Mouse (Mus musculus) bone marrow macrophage, adult 2 months (primary cell): ENCODE measurements around the gene Eps8l1. TPM values are rescaled to one million over a fixed set of nuclear protein-coding genes. Genes with fewer than 3 reads are reported as not detected.
A peak's percentile ranks its signal among the peaks of the same experiment; 100 is the strongest.

Source experiments
- H3K27ac ChIP-seq: 2 replicates; pipeline ENCODE4 v1.5.1; 2012; ENCODE audit warnings: low read depth, low read length; ENCODE audit not compliant: insufficient read depth
- H3K4me1 ChIP-seq: 2 replicates; pipeline ENCODE4 v1.6.1; 2012; ENCODE audit warnings: low read length; ENCODE audit not compliant: control insufficient read depth, insufficient read depth
- H3K4me3 ChIP-seq: 2 replicates; pipeline ENCODE4 v1.5.1; 2012; ENCODE audit warnings: mild to moderate bottlenecking, low read length, moderate library complexity; ENCODE audit not compliant: insufficient read depth
- CTCF ChIP-seq: IDR thresholded peaks from 2 replicates; pipeline ENCODE4 v1.5.1; 2012; ENCODE audit warnings: low read depth, mild to moderate bottlenecking, low read length, moderate library complexity
- POLR2A ChIP-seq: IDR thresholded peaks from 2 replicates; pipeline ENCODE4 v1.6.1; 2012; ENCODE audit warnings: mild to moderate bottlenecking, low read depth, low read length, borderline replicate concordance
- polyA plus RNA-seq: library from polyadenylated mRNA; stranded (reverse); fragments of >200 nt; gene quantifications from 2 replicates; pipeline ENCODE4 v1.2.4, GENCODE M21; 2012; ENCODE audit not compliant: missing spikeins, insufficient read depth, insufficient read length

Gene Eps8l1
- polyA plus RNA-seq, 1 experiment, result 29.0 TPM

DNA sequence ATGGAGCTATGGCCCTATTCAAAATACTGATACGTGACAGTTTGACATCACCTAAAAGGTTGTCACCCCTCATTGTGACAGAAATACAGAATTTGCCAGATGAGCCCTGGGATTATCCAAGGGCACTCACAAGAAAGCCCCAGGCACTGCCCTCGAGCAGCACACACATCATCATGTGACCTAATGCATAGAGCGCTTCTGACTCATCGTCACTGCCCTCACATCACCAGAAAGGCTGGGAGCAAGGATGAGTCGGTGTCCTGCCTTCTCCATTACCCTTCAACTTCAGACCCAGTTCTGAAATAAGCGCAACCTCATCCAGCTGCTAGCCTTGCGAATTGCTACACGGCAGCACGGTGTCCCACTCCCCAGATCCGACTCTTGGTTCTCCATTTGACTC, 19.9 kb upstream of the Eps8l1 start:
- Histone ChIP-seq H3K4me3 (no peak overlapping the region), H3K27ac (peak overlapping the region; percentile 34), H3K4me1 (peaks cover 14% of the 10 kb centered on the region)
- TF ChIP-seq CTCF (no peak), POLR2A (no peak)

- peaks cover 14% of the 10 kb centered on the region for H3K4me1 ChIP-seq
- TF ChIP-seq POLR2A, result no peak
- TF ChIP-seq CTCF, result no peak
- H3K27ac ChIP-seq, result peak within 1 kb of the TSS; percentile 76
- peak within 1 kb of the TSS; percentile 99 for H3K4me3 ChIP-seq
These were observed 15.2 kb upstream of the Eps8l1 start, which contains the start of gene Rdh13 for GRCm38 (mm10) chr7:4445216-4445791. Rdh13 (minus strand) TSS chr7:4445649.

- H3K4me3 ChIP-seq, result no peak overlapping the region
- H3K27ac ChIP-seq, result no peak overlapping the region
- peaks cover 17% of the 10 kb centered on the region for H3K4me1 ChIP-seq
- TF ChIP-seq CTCF, result 0 out of 2 replicates have a peak, but pooled peaks have one; percentile 11
- TF ChIP-seq POLR2A, result no peak
These were observed 13.3 kb upstream of the Eps8l1 start for GRCm38 (mm10) chr7:4447138-4447537.

DNA sequence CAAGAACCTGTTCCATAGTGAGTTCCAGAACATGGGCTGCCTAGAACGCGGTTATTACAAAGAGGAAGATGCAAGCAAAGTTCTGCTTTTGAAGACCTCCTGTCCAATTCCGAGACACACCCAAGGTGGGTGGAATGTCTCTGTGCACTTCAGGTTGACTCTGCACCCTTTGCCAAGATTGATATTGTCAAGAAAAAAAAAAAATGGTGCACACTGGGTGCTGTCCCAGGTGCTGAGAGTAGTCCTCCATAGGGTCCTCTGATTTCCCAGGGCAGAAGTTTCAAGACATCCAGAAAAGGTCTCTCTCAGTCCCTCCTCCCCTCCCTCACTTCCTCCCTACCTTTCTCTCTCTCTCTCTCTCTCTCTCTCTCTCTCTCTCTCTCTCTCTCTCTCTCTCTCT, 12.0 kb upstream of the Eps8l1 start:
- Histone ChIP-seq H3K4me3 (no peak overlapping the region), H3K27ac (no peak overlapping the region), H3K4me1 (peaks cover 22% of the 10 kb centered on the region)
- TF ChIP-seq POLR2A, result no peak
- TF ChIP-seq CTCF, result no peak

- no peak for TF ChIP-seq CTCF
- no peak for TF ChIP-seq POLR2A
- Histone ChIP-seq H3K4me3 (no peak overlapping the region), H3K4me1 (peaks cover 21% of the 10 kb centered on the region), H3K27ac (no peak overlapping the region)
These were observed 11.3 kb upstream of the Eps8l1 start for GRCm38 (mm10) chr7:4449211-4449610.

DNA sequence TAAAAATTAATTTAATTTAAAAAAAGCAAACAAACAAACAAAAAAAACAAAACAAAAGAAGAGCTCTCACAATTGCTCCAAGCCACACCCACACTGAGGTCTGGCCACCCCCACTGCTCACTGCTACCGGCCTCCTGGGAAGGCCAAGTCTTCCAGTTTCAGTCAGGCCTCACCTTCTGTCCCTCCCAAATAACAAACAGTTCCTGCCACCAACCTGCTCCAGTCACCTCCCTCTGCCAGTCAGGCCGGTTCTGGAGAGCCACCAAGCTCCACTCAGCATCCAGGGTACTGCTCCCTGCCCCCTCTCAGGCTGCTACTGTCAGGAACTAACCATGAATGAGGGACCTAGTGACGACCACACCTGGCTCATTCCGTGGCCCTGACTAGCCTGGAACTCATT, 7.8 kb upstream of the Eps8l1 start:
- TF ChIP-seq POLR2A (no peak), CTCF (no peak)
- H3K4me1 ChIP-seq, result peaks cover 17% of the 10 kb centered on the region

DNA sequence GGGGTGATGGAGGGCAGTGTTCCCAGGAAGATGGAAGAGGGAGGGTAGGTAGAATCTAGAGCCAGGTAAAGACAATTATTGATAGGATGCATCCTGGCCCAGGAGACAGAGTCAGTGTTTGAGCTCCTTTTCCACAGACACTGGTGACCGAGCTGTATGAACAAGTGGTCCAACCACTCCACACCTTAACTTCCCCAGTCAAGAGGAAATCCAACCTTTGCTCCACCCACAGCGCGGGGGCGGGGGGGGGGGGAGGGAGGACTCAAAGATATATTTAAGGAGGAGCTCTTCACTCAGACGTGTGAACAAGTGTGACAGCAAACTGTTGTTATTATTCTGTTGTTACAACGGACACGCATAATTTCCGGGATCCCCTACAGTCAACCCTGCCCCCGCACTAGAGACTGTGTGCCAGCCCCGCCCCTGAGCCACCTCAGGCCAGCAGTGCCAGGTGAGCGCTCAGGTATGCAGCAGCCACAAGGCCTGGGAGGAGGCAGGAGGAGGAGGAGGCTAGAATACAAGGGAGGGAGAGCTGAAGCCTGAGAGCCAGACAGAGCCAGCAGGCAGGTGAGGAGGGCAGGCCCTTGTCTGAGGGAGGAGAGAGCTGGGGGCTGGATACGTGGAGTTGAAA, 3.8 kb downstream of the Eps8l1 start:
- Histone ChIP-seq H3K4me3 (no peak overlapping the region), H3K4me1 (no peaks in the 10 kb centered on the region; the same call in 1 of the 2 replicates), H3K27ac (no peak overlapping the region)
- TF ChIP-seq CTCF (no peak), POLR2A (no peak)

More for the DNA sequence above, 7.8 kb upstream of the Eps8l1 start:
- Histone ChIP-seq H3K4me3 (no peak overlapping the region), H3K27ac (no peak overlapping the region)

DNA sequence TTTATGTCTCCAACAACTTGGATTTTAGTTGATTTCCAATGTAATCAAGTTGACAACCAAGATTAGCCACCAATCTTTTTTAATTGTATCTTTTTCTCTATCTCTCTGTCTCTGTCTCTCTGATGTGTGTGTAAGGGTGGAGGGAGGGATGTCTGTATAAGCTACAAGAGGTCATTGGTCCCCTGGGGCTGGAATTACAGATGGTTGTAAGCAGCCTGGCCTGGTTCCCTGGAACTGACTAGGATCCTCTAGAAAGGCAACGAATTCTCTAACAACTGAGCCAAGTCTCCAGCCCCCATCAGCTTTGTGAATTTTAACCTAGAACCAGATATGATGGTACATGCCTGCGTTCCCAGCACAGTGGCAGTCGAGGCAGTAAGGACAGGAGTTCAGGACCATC, 7.3 kb downstream of the Eps8l1 start:
- no peak overlapping the region for H3K4me3 ChIP-seq
- no peak overlapping the region for H3K27ac ChIP-seq
- TF ChIP-seq CTCF, result no peak
- TF ChIP-seq POLR2A, result no peak
- H3K4me1 ChIP-seq, result no peaks in the 10 kb centered on the region; the same call in 1 of the 2 replicates

DNA sequence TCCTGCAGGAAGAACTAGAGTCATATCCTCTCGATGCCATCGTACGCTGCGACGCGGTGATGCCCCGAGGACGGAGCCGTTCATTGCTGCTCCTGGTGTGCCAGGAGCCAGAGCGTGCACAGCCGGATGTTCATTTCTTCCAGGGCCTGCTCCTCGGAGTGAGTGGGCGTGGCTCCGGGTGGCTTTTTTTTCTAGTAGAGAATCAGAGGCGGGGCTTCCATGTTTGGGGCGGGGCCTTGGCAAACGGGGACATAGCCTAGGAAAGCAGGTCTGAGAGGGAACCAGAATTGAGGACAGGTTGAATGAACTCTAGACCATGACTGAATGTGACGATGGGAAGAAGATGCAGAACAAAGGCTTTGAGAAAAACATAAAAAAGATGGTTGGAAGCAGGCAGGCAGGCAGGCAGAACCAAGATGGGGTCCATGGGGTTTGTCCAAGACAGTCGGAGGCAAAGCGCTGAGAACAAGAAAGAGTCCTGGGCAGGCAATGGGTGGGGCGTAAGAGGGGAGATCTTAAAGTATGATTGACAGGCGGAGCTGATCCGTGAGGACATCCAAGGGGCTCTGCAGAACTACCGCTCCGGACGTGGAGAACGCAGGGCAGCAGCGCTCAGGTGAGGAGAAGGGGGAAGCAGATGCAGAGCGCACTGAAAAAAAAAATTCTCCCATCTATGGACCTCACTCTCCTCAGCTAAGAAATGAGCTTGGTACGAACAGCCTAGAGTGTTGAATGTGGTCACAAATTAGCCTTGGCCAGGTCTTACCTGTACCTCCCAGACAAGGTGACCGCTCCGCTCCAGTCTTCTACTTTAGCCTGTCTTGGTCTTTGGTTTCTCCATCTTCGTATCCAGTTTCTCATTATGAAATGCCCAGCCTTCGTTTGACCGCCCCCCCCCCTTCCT, 10.1 kb downstream of the Eps8l1 start:
- no peak for TF ChIP-seq CTCF
- TF ChIP-seq POLR2A, result no peak
- Histone ChIP-seq H3K4me1 (no peaks in the 10 kb centered on the region), H3K4me3 (peak overlapping the region; percentile 33), H3K27ac (no peak overlapping the region)

GRCm38 (mm10) chr7:4471179-4471555, 10.7 kb downstream of the Eps8l1 start:
- peak overlapping the region; percentile 33 for H3K4me3 ChIP-seq

More at GRCm38 (mm10) chr7:4471179-4471555, 10.7 kb downstream of the Eps8l1 start:
- no peak for TF ChIP-seq POLR2A
- TF ChIP-seq CTCF, result no peak
- Histone ChIP-seq H3K4me1 (no peaks in the 10 kb centered on the region), H3K27ac (no peak overlapping the region)
